Mouse (Mus musculus) lung, adult 2 months (tissue): ENCODE measurements around the gene Slc5a4b.

Experiments used
- CTCF ChIP-seq: fragments of 200-500 bp; IDR thresholded peaks from 2 replicates; pipeline ENCODE4 v1.5.1; 2011; ENCODE audit warnings: mild to moderate bottlenecking, low read length, control low read depth; ENCODE audit not compliant: insufficient read depth
- POLR2A ChIP-seq: fragments of 200-500 bp; IDR thresholded peaks from 2 replicates; pipeline ENCODE4 v1.6.1; 2011; ENCODE audit warnings: low read depth, mild to moderate bottlenecking, control low read depth, low read length, borderline replicate concordance; ENCODE audit errors: extremely low read depth

DNA sequence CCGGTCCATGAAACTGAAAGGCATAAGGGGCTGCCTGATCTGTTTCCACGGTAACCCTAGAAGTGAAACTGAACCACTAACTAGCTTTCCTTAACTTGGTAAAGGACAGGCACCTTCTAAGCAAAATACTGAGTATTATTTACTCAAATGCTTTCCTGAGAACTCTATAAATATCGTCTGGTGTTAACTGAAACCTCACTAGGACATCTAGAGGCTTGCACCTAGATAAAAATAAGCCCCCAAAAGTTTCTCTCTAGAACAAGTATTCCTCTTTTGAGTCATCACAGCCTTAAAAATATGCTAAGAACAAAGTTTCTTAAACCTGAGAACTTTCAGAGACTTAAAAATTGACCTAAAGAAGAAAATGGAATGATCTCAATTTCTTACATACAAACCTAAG, 93.9 kb downstream of the Slc5a4b start:
- no peak for TF ChIP-seq CTCF
- TF ChIP-seq POLR2A, result no peak
